Mouse (Mus musculus) stomach, postnatal 0 days (tissue): ENCODE measurements around the gene Tm9sf1. TPM values are rescaled to one million over a fixed set of nuclear protein-coding genes. Genes with fewer than 3 reads are reported as not detected.

ENCODE experiments used
- ATAC-seq: fragments of 200-750 bp; cut with Nextera tagmentation; 2 replicates; pipeline ENCODE4 v1.8.0; 2017; ENCODE audit not compliant: low FRiP score, low TSS enrichment
- DNase-seq: peaks from one replicate; pipeline ENCODE4 v3.0.0-alpha.2; 2016; ENCODE audit warnings: low spot score
- H3K27ac ChIP-seq: fragments of 300-500 bp; sonication (generic); replicated peaks from 2 replicates; pipeline ENCODE4 v1.5.1; 2014; ENCODE audit warnings: mild to moderate bottlenecking, control low read depth
- H3K27me3 ChIP-seq: fragments of 300-500 bp; sonication (generic); 2 replicates; pipeline ENCODE4 v1.6.1; 2014; ENCODE audit warnings: low read length; ENCODE audit not compliant: control insufficient read depth, insufficient read depth
- H3K36me3 ChIP-seq: fragments of 300-500 bp; sonication (generic); 2 replicates; pipeline ENCODE4 v1.6.1; 2014; ENCODE audit warnings: low read length, mixed read lengths; ENCODE audit not compliant: control insufficient read depth, insufficient read depth
- H3K4me1 ChIP-seq: fragments of 300-500 bp; sonication (generic); replicated peaks from 2 replicates; pipeline ENCODE4 v1.6.1; 2014; ENCODE audit warnings: antibody characterized with exemption; ENCODE audit not compliant: control insufficient read depth, insufficient read depth
- H3K4me2 ChIP-seq: fragments of 300-500 bp; sonication (generic); replicated peaks from 2 replicates; pipeline ENCODE4 v1.6.1; 2014; ENCODE audit warnings: low read depth, mild to moderate bottlenecking, control low read depth, moderate library complexity
- H3K4me3 ChIP-seq: fragments of 300-500 bp; sonication (generic); 2 replicates; pipeline ENCODE4 v1.5.1; 2014; ENCODE audit warnings: low read depth, low read length, control low read depth
- H3K9ac ChIP-seq: fragments of 300-500 bp; sonication (generic); 2 replicates; pipeline ENCODE4 v1.6.1; 2014; ENCODE audit warnings: mild to moderate bottlenecking, low read length, control low read depth, mixed read lengths
- H3K9me3 ChIP-seq: fragments of 300-500 bp; sonication (generic); 2 replicates; pipeline ENCODE4 v1.6.1; 2016; ENCODE audit warnings: low read length; ENCODE audit not compliant: control insufficient read depth
- CTCF ChIP-seq: IDR thresholded peaks from 2 replicates; pipeline ENCODE4 v1.5.1; 2016; ENCODE audit warnings: antibody characterized with exemption, low read depth, mild to moderate bottlenecking, moderate library complexity
- EP300 ChIP-seq: optimal IDR thresholded peaks from 2 replicates; pipeline ENCODE3; 2016; ENCODE audit warnings: antibody characterized with exemption
- WGBS: fragments of 180-500 bp; shearing (Covaris S2); extraction: QIAGEN DNeasy Blood & Tissue Kit; methylation state at CpG from one replicate; pipeline ENCODE4 v1.1.7; 2014; 5-methylcytosine and 5-hydroxymethylcytosine counted together
- polyA plus RNA-seq: library from polyadenylated mRNA; unstranded; fragments of >200 nt; fragmentation: Nextera tagmentation; extraction: Ambion mirVana; gene quantifications from 2 replicates; pipeline ENCODE4 v1.2.1, GENCODE M21; 2015

The Tm9sf1 gene
- polyA plus RNA-seq = 71.7 and 75.6 TPM in 2 replicates

GRCm38 (mm10) chr14:55643060-55643907 lies at the start of gene Tm9sf1:
Gene Tm9sf1, minus strand, starts transcription at chr14:55643806.
- DNase-seq (peak; percentile 89), ATAC-seq (peak; percentile 88)
- Histone ChIP-seq H3K9me3 (no peaks in the 10 kb centered on the region), H3K27me3 (no peaks in the 10 kb centered on the region), H3K4me3 (peak within 1 kb of the TSS; percentile 88), H3K36me3 (peaks cover 10% of the 10 kb centered on the region), H3K4me2 (peak within 1 kb of the TSS; percentile 78), H3K4me1 (no peaks in the 10 kb centered on the region; the same call in none of the 2 replicates), H3K27ac (peak within 1 kb of the TSS; percentile 96), H3K9ac (peak within 1 kb of the TSS; percentile 94)
- TF ChIP-seq CTCF (peak; percentile 25; the same call in 1 of the 2 replicates), EP300 (peak; percentile 95)
- under 1% methylated on average over 85 of the region's 89 CpGs for WGBS

GRCm38 (mm10) chr14:55689433-55689832 lies 45.8 kb upstream of the Tm9sf1 start:
- 56% methylated on average over 10 of the region's 10 CpGs for WGBS

GRCm38 (mm10) chr14:55682118-55682493 lies 38.5 kb upstream of the Tm9sf1 start:
- WGBS = 9% methylated on average over 3 of the region's 3 CpGs
- Histone ChIP-seq H3K27me3 (no peaks in the 10 kb centered on the region), H3K4me1 (no peaks in the 10 kb centered on the region), H3K27ac (peak overlapping the region; percentile 90), H3K9me3 (no peaks in the 10 kb centered on the region), H3K9ac (peak overlapping the region; percentile 43; the same call in 1 of the 2 replicates), H3K4me2 (peak overlapping the region; percentile 83), H3K36me3 (peaks cover 11% of the 10 kb centered on the region), H3K4me3 (peak overlapping the region; percentile 76)
- TF ChIP-seq CTCF = no peak
- TF ChIP-seq EP300 = no peak
- ATAC-seq (no peak), DNase-seq (no peak)

More at GRCm38 (mm10) chr14:55689433-55689832, 45.8 kb upstream of the Tm9sf1 start:
- Histone ChIP-seq H3K4me1 (no peaks in the 10 kb centered on the region), H3K9ac (no peak overlapping the region), H3K9me3 (no peaks in the 10 kb centered on the region), H3K4me3 (no peak overlapping the region), H3K36me3 (no peaks in the 10 kb centered on the region), H3K4me2 (no peak overlapping the region), H3K27me3 (no peaks in the 10 kb centered on the region), H3K27ac (no peak overlapping the region)
- ATAC-seq (no peak), DNase-seq (no peak)
- TF ChIP-seq CTCF (no peak), EP300 (no peak)

GRCm38 (mm10) chr14:55681160-55682117 lies 37.8 kb upstream of the Tm9sf1 start, which contains the start of gene Tinf2:
Gene Tinf2, minus strand, starts transcription at chr14:55681820.
- Histone ChIP-seq H3K4me2 (peak within 1 kb of the TSS; percentile 83), H3K27ac (peak within 1 kb of the TSS; percentile 90), H3K4me1 (no peaks in the 10 kb centered on the region), H3K27me3 (no peaks in the 10 kb centered on the region), H3K9me3 (no peaks in the 10 kb centered on the region), H3K36me3 (peaks cover 11% of the 10 kb centered on the region), H3K9ac (peak within 1 kb of the TSS; percentile 77), H3K4me3 (peak within 1 kb of the TSS; percentile 76)
- peak; percentile 99 for ATAC-seq
- peak; percentile 98 for DNase-seq
- WGBS = under 1% methylated on average over 66 of the region's 66 CpGs
- TF ChIP-seq EP300 = peak; percentile 63
- TF ChIP-seq CTCF = peak; percentile 90

GRCm38 (mm10) chr14:55677615-55678014 lies 34.0 kb upstream of the Tm9sf1 start:
- Histone ChIP-seq H3K36me3 (peaks cover 11% of the 10 kb centered on the region), H3K9me3 (no peaks in the 10 kb centered on the region), H3K4me2 (no peak overlapping the region), H3K4me3 (no peak overlapping the region), H3K4me1 (peaks cover 3% of the 10 kb centered on the region; the same call in 1 of the 2 replicates), H3K9ac (no peak overlapping the region), H3K27me3 (no peaks in the 10 kb centered on the region), H3K27ac (no peak overlapping the region)
- DNase-seq (no peak), ATAC-seq (no peak)
- WGBS = 77% methylated on average over 4 of the region's 4 CpGs
- TF ChIP-seq CTCF (no peak), EP300 (no peak)
